Mouse (Mus musculus): ENCODE data around the gene Cnot10. TPM values are rescaled to one million over a fixed set of nuclear protein-coding genes. Genes with fewer than 3 reads are reported as not detected.
A peak's percentile ranks its signal among the peaks of the same experiment; 100 is the strongest.

Cnot10 gene
- total RNA-seq, 2 experiments from 2014 or later, result 23.7 to 48.1 TPM

DNA sequence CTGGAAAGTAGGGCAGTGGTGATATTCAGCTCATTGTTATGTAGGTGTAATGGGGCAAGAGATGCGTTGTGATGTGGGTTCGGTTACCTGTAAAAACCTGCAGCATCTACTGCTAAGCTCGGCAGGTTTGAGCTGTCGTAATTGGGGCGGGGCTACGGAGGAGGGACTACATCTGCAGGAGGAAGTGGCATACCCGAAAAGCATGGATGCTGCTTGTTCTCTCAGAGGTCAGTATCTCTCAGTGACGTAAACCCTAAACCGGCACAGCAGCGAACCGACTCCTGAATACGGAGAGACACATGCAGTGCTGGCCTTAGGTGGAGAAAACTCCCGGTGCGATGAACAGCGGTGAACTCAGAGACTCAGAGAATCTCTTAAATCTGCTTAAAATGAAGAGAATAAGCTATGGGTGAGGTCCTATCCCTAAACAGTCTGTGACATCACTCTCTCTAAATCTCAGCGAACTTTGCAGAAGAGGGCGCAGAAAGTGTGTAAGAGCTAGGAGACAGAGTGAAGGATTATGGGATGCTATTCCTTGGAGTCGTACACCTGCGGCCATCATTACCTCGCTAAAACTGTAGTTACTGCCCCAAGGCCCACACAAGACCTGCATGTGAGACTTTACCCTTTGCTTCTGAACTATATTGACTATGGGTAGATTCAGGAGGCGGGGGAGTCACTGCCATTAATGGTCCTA lies 11.1 kb upstream of the Cnot10 start:
- peak; percentile 79 for ATAC-seq (replicated peaks; ENCODE audit: poor library complexity)

DNA sequence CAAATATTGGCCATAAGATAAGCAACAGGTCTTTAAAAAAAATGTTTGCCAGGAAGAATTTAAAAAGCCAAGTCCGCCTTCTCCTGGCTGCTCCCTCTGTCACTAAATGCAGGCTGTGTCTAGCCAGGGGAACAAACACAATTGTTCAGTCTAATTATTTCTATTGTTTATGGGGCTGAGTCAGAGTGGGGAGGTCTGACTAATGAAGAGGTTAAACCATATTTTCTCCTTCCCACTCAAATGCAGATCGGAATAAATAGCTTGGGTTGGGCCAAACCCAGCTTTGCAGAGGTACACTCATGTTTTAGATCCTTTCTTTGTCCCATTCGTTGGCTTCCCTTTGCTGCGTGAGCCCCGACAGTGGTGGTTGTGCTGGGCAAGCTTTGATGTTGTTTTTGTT lies 9.4 kb upstream of the Cnot10 start:
- no peak for ATAC-seq (replicated peaks; ENCODE audit: poor library complexity)

DNA sequence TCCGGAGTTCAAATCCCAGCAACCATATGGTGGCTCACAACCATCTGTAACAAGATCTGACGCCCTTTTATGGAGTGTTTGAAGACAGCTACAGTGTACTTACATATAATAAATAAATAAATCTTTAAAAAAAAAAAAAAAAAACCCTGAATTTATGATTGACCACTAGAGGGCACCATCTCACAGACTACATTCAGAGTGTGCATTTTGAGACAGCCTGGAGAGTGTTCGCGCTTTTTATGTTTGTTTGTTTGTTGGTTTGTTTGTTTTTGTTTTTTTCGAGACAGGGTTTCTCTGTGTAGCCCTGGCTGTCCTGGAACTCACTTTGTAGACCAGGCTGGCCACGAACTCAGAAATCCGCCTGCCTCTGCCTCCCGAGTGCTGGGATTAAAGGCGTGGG lies 8.5 kb upstream of the Cnot10 start:
- ATAC-seq (replicated peaks; ENCODE audit: poor library complexity), result peak; percentile 73

DNA sequence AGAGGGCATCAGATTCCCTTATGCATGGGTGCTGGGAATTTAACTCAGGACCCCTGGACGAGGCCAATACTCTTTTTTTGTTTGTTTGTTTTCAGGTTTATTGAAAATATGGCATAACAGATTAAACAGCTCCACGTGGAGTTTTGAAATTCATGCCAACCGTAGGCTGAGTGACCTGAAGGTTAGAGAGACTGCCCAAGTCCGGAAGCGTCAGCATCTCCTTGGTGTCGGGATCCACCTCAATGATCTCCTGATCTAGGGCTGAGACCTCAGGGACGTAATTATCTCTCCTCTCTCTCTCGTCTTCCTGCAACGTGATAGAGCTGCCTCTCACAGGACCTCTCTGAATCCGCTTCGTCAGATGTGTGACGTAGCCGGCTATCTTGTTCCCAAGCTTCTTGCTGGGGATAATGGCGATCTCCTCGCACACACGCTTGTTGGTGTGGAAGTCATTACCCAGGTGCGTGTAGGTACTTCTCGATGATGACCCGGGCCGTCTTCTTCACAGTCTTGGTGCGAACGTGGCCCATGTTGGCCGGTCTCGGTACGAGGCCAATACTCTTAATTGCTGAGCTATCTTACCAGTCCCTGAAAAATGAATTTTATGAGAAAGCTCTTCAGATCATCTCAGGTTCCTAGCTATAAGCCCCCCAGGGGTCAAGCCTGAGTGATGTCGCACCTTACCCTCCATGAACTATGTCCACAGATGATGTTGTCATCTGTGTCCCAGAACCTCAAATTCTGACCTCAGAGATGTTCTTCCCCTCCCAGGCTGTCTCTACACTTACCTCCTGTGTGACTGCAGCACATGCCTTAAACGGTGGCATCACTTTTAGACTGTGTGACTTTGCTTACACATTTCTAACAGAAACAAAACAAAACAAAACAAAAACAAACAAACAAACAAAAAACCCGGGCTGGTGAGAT lies 7.8 kb upstream of the Cnot10 start:
- ATAC-seq (replicated peaks; ENCODE audit: poor library complexity), result no peak

DNA sequence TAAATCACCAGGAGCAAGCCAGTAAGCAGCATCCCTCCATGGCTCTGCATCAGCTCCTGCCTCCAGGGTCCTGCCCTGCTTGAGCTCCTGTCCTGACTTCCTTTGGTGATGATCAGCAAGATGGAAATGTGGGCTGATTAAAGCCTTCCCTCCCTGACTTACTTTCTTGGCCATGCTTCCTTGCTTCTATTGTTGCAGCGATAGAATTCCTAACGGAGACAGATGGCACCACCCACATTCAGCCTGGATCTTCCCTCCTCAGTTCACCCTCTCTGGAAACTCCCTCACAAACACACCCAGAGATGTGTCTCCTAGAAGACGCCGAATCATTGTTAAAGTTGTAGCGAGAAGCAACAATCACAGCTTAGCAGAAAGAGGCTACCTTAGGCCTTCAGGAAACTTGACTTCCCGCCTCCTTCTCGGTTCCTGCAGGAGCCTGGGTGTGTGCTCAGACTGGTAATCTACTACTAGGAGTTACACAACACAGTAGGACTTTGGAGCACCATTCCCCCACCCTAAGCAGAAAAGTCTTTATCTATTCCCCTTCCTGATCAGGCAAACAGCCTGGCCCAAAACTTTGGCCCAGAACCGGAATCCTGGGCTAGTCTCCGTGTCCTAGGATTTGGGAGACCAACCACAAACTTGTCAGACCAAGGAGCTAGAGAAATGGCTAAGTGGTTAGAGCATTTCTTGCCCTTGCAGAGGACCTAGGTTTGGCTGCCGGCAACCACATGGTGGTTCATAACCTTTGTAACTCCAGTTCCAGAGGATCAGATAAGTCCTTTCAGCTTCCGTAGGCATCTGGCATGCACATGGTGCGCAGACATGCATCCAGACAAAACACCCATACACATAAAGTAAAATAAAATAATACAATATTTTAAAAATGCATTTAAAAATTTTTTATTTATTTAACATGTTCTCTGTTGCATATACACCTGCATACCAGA lies 6.8 kb upstream of the Cnot10 start:
- ATAC-seq (replicated peaks; ENCODE audit: poor library complexity), result no peak

DNA sequence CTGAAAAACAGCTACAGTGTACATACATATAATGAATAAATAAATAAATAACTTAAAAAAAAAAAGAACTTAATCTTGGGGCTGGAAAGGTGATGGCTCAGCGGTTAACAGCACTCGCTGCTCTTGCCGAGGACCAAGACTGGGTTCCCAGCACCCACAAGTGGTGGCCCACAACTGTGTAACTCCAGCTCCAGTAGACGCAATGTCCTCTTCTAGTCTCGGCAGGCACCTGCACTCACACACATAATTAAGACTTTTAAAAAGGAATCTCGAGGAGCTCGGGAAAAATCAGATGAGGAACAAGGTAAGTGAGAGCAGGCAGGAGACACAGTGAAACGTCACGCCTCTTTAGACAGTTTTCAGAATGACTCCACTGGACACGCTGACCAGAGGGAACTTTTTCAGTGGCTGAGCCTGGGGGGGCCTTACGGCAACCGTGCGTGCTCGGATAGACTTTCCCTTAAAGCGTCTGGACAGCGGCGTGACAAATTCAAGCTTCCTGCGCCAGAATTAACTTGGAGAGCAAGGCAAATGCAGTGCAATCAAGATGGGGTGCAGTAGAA lies 717 bp downstream of the Cnot10 start:
- ATAC-seq (replicated peaks; ENCODE audit: poor library complexity), result no peak

DNA sequence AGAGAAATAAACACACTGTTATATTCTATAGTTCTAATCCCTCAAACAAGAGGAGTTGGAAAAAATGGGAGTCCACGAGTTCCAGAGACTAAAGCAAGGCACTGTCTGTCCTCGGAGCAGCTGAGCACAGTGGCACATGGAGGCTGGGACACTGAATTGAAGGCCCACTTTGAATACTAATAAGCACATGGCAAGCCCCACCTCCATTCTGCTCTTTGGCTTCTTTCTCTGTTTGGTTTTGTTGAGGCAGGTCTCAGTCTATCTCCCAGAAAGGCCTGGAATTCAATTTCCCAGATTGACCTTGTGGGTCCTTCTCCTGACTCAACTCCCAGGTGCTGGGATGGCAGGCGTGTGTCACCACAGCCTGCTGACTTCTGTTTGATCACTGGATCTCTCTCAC lies 3.2 kb downstream of the Cnot10 start:
- no peak for ATAC-seq (replicated peaks; ENCODE audit: poor library complexity)

DNA sequence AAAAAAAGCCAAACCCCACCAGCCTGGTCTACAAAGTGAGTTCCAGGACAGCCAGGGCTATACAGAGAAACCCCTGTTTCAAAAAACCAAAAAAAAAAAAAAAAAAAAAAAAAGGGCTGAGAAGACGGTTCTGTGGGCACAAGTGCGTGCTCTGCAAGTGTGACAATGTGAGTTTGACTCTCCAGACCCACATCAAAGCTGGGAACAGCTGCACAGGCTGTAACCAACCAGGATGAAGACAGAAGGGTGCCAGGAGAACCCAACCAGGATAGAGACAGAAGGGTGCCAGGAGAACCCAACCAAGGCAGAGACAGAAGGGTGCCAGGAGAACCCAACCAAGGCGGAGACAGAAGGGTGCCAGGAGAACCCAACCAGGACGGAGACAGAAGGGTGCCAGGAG lies 3.8 kb downstream of the Cnot10 start:
- ATAC-seq (replicated peaks; ENCODE audit: poor library complexity), result no peak

DNA sequence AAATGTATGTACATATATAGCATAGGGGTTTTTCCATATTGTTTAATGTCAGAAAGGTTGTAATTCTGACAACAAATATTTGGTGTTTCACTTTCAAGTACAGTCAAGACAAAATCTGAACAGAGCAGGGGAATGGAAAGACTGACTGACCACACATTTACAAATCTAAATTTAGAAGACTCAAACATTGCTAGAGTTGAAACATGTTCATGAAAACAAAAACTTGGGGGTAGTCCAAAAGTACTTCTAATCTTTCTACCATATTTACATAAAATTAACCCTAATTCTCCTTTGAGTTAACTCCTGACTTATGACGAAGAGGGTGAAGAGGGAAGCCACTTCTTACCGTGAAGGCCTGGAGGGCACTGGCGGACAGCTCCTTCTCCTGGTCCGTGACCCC lies 7.7 kb downstream of the Cnot10 start:
- ATAC-seq (replicated peaks; ENCODE audit: poor library complexity), result no peak

DNA sequence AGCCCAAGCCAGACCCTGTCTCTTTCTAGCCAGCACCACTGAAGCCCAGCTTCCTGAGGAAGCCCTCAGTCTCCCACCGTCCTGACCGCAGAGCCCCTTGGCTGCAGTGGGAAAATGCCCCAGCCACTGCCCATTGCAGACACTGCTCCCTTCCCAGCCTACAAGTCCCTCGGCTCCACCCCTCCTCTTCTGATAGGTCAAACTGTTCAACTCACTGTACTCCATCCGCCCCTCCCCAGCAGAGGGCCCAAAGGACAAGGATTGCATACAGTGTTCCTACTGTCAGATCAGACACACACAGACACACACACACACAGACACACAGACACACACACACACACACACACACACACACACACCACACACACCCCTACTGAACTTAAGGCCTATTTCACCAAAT lies 13.3 kb downstream of the Cnot10 start:
- ATAC-seq (replicated peaks; ENCODE audit: poor library complexity), result peak; percentile 63

DNA sequence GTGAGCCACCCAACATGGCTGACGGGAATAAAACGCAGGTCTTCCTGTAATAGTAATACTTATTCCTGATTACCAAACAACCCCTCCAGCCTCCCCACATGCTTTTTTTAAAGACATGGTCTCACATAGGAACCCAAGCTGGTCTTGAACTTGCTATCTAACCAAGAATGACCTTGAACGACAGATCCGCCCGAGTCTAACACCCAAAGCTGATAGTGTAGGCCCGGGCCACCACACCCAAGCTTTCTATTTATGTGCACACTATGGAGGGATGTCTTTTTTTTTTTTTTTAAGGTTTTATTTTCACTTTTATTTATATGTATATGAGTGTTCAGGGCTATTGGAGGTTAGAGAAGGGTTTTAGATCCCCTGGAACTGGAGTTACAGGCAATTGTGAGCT lies 15.8 kb downstream of the Cnot10 start:
- no peak for ATAC-seq (replicated peaks; ENCODE audit: poor library complexity)

DNA sequence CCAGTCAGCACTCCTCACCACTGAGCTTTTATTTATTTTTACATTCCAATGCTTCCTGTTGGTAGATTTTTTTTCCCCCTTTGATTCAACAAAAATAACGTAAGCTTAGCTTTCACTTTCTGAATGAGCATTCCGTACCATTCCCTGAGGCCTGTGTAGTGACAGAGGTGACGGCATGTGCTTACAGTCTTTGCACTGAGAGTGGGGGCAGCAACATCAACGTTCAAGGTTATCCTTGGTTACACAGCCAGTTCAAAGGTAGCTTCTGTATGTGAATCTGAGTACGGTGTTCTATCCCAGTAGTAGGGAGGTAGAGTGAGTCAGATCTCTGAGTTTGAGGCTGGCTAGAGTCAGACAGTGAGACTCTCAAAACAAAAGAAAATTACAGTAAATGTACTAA lies 18.8 kb downstream of the Cnot10 start:
- ATAC-seq (replicated peaks; ENCODE audit: poor library complexity), result no peak

DNA sequence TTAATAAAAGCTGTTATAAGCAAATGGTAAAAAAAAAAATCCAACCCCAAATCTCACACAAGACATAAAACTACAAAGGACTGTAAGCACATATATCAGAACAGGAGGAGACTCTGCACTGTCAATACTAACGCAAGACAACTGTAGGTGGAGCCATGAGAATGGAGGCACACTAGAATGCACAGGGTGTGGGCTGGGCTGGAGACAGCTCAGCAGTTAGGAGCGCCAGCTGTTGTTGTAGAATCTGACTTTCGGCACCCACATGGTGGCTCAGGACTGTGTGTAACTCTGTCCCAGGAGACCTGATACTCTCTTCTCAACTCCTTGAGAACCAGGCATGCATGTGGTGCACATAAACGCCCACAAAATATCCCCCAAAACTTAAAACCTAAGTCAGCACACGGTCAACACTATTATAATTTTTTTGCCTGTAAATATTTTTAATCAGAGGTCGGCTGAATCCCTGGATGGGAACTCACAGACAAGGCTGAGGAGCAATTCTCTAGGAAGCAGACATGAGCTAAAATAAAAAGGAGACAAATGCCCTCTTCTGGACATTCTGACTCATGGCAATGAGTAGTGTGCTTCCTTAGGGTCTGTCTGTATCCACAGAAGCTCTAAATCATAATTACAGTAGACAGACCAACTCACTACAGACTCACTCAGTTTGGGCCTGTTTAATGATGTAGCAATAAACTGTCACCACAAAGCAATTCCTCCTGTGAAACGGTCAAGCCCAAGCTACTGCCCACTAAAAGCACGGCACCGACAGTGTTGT lies 25.6 kb downstream of the Cnot10 start:
- ATAC-seq (replicated peaks; ENCODE audit: poor library complexity), result peak; percentile 26; the same call in 1 of the 2 replicates

DNA sequence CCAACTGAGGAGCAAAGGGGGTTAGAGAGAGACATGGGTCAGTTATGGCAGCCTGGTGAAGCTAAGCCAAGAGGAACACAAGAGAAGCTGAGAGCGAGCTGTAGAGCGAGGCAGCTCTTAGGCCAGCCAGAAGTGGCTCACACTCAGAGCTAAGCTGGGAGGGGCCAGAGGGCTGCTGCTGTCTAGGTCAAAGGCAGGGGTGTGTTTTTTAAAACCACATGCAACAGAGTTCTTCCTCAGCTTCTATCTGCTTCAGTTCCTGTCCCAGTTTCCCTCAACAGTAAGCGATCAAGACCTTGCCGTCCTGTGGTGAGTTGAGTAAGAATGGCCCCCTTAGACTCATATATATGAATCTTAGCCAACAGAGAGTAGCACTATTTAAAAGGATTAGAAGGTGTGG lies 27.0 kb downstream of the Cnot10 start:
- ATAC-seq (replicated peaks; ENCODE audit: poor library complexity), result peak; percentile 52

DNA sequence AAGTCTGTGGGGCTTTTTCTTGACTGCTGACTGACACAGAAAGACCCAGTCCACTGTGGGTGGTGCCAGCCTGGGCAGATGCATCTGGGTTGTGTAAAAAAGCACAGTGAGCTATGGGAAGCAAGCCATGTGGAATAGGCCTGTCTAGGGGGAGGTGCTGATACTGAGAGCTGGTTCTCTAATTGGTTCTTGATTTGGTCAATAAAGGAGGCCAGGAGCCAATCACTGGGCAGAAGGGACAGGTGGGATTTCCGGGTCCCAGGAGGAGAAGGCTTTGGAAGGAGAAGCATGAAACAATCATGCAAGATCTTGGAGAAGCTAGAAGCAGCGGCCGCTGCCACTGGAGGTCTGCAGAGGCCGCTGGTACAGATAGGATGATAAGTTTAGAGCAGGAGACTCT lies 27.4 kb downstream of the Cnot10 start:
- ATAC-seq (replicated peaks; ENCODE audit: poor library complexity), result no peak

DNA sequence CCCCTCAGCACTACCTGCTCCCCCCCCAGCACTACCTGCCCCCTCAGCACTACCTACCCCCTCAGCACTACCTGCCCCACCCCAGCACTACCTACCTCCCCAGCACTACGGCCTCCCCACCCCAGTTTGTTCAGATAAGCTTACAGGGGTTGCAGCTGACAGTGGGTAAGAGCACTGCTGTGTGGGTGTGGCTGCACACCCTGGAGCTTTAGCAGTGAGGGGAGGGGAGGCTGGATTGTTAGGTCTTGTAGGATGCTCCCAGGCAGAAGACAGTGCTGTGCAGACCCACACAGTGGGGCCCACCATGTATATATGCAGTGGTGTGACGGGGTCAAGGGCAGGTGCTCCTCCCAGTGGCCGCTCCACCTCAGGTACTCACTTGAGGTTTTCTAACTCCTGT lies 29.7 kb downstream of the Cnot10 start:
- ATAC-seq (replicated peaks; ENCODE audit: poor library complexity), result no peak

DNA sequence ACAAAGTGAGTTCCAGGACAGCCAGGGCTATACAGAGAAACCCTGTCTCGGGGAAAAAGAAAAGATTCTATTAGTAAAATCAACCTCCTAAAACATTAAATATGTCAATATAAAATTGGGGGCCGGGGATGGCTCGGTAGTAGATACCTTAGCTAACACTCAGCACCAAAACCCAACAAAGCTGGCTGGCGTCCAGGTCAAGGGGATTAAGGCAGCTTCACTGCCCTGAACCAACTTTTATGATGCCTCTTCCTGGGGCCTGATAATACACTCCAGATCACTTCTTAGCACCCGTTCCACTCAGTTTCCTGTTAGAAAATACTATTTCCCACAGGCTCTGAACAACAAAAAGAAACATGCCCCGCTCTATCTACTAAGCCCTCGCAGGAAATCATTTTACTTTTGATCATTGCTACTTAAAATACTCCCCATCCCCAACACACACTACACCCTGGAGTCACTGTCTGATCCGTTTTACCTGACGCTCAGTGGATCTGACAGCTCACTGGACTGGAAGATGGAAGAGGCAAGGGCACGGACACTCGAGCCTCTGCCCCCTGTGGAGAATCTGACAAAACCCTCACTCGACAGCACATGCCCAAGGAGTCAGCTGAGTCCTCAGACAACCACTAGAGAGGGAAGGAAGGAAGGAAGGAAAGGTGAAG lies 36.0 kb downstream of the Cnot10 start:
- ATAC-seq (replicated peaks; ENCODE audit: poor library complexity), result no peak

DNA sequence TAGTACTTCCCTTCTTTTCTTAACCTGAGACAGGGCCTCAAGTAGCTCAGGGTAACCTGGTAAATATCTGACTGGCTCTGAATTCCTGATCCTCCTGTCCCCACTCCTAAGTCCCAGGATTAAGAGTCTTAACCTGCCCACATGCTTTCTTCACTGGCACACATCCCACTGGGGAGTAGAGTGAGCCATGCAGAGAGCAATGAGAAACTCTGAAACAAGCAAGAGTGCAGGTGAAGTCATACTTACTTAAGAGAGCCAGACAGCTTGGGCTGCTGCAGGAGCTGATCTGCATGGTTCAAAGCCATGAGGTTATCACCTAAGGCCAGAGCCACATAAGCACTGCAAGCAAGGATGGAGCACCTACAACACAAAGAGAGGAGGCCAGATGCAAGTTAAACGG lies 38.9 kb downstream of the Cnot10 start:
- ATAC-seq (replicated peaks; ENCODE audit: poor library complexity), result no peak

DNA sequence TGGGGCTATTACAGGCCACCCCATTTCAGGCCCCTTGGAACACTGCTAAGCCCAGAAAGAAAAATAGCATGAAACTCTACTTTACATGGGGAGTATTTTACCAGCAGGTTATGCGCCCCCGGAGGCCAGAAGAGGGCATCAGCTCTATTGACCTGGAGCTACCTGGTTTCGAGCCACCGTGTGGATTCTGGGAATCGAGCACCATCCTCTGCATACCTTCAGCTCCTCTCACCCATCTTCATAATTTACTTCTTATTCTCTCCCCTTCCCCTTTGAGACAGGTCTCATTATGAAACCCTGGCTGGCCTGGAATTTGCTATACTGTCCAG lies 55.0 kb downstream of the Cnot10 start:
- peak; percentile 37 for ATAC-seq (replicated peaks; ENCODE audit: poor library complexity)

Data from megakaryocyte progenitor cell, adult 5-6 weeks (primary cell).